Mouse (Mus musculus) hindbrain, embryonic 15.5 days (tissue): ENCODE results near the gene Rbfox1. TPM values are rescaled to one million over a fixed set of nuclear protein-coding genes. Genes with fewer than 3 reads are reported as not detected.

Experiments used
- ATAC-seq: fragments of 200-750 bp; cut with Nextera tagmentation; 2 replicates; pipeline ENCODE4 v1.8.0; 2017; ENCODE audit warnings: low read depth, moderate number of reproducible peaks, moderate TSS enrichment; ENCODE audit not compliant: low FRiP score
- H3K27ac ChIP-seq: fragments of 300-500 bp; sonication (generic); replicated peaks from 2 replicates; pipeline ENCODE4 v1.5.1; 2015; ENCODE audit warnings: mild to moderate bottlenecking, inconsistent platforms
- H3K27me3 ChIP-seq: fragments of 300-500 bp; sonication (generic); 2 replicates; pipeline ENCODE4 v1.6.1; 2015; ENCODE audit warnings: control low read depth, inconsistent platforms
- H3K36me3 ChIP-seq: fragments of 300-500 bp; sonication (generic); 2 replicates; pipeline ENCODE4 v1.6.1; 2015; ENCODE audit warnings: control low read depth, inconsistent platforms
- H3K4me1 ChIP-seq: fragments of 300-500 bp; sonication (generic); replicated peaks from 2 replicates; pipeline ENCODE4 v1.6.1; 2015; ENCODE audit warnings: control low read depth, inconsistent platforms
- H3K4me2 ChIP-seq: fragments of 300-500 bp; sonication (generic); 2 replicates; pipeline ENCODE4 v1.6.1; 2015; ENCODE audit warnings: moderate library complexity, mild to moderate bottlenecking, inconsistent platforms
- H3K4me3 ChIP-seq: fragments of 300-500 bp; sonication (generic); 2 replicates; pipeline ENCODE4 v1.5.1; 2015; ENCODE audit warnings: mild to moderate bottlenecking, inconsistent platforms
- H3K9ac ChIP-seq: fragments of 300-500 bp; sonication (generic); 2 replicates; pipeline ENCODE4 v1.6.1; 2015; ENCODE audit warnings: inconsistent platforms
- H3K9me3 ChIP-seq: fragments of 300-500 bp; sonication (generic); 2 replicates; pipeline ENCODE4 v1.6.1; 2016; ENCODE audit warnings: control low read depth, inconsistent platforms
- WGBS: fragments of 180-500 bp; shearing (Covaris S2); methylation state at CpG from one replicate; pipeline ENCODE4 v1.1.7; 2015; 5-methylcytosine and 5-hydroxymethylcytosine counted together
- polyA plus RNA-seq: library from polyadenylated mRNA; unstranded; fragments of >200 nt; fragmentation: Nextera tagmentation; extraction: Ambion mirVana; gene quantifications from 2 replicates; pipeline ENCODE4 v1.2.1, GENCODE M21; 2015

Rbfox1 gene
- polyA plus RNA-seq, 1 experiment from 2014 or later, result 254 TPM

DNA sequence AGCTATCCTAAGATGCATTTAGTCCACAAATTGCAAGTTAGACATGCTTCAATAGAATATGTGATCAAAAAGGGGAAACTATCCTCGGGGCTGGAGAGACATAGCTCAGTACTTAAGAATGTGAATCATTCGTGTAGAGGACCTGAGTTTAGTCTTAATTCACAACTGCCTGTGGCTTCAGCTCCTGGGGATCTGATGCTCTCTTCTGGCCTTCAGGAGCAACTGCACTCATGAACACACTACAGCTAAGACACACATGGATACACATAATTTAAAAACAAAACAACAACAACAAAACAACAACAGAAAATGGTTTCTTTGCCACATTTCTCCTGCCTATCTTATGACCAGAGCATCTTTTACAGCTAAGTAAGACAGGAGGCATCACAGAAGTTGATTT is 448.1 kb downstream of the Rbfox1 start:
- no peaks in the 10 kb centered on the region for H3K36me3 ChIP-seq

DNA sequence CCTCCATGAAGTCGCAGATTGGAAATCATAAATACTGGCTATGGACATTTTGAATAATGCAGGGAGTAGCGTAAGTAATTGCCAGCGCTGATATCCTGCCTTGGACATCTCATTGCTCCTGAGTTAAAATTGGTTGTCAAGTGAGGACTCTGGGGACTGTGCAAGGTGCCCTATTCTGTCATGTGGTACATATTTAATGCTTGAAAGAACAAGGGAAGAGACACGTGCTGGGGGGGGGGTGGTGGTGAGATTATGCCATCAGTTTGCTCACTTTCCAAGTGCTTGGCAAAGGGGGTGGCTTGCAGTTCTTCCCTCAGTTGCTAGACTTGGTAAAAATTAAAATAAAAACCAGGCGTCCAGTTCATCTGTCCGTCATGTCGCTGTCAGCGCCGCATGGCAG is 462.9 kb downstream of the Rbfox1 start:
- H3K9ac ChIP-seq, result peak overlapping the region; percentile 49
- peaks cover 28% of the 10 kb centered on the region for H3K4me1 ChIP-seq
- peak overlapping the region; percentile 49 for H3K4me3 ChIP-seq
- no peaks in the 10 kb centered on the region for H3K9me3 ChIP-seq
- no peaks in the 10 kb centered on the region for H3K36me3 ChIP-seq
- peak; percentile 23; the same call in 1 of the 2 replicates for ATAC-seq
- H3K27ac ChIP-seq, result peak overlapping the region; percentile 81
- peak overlapping the region; percentile 73 for H3K4me2 ChIP-seq
- no peaks in the 10 kb centered on the region for H3K27me3 ChIP-seq
- WGBS, result 16% methylated on average over 9 of the region's 9 CpGs

More for the DNA sequence above, 448.1 kb downstream of the Rbfox1 start:
- no peak overlapping the region for H3K4me3 ChIP-seq
- ATAC-seq, result no peak
- H3K9ac ChIP-seq, result no peak overlapping the region
- no peak overlapping the region for H3K4me2 ChIP-seq
- no peaks in the 10 kb centered on the region for H3K4me1 ChIP-seq
- no peak overlapping the region for H3K27ac ChIP-seq
- H3K9me3 ChIP-seq, result no peaks in the 10 kb centered on the region
- WGBS, result 67% methylated on average over 2 of the region's 2 CpGs
- H3K27me3 ChIP-seq, result no peaks in the 10 kb centered on the region; the same call in 1 of the 2 replicates

DNA sequence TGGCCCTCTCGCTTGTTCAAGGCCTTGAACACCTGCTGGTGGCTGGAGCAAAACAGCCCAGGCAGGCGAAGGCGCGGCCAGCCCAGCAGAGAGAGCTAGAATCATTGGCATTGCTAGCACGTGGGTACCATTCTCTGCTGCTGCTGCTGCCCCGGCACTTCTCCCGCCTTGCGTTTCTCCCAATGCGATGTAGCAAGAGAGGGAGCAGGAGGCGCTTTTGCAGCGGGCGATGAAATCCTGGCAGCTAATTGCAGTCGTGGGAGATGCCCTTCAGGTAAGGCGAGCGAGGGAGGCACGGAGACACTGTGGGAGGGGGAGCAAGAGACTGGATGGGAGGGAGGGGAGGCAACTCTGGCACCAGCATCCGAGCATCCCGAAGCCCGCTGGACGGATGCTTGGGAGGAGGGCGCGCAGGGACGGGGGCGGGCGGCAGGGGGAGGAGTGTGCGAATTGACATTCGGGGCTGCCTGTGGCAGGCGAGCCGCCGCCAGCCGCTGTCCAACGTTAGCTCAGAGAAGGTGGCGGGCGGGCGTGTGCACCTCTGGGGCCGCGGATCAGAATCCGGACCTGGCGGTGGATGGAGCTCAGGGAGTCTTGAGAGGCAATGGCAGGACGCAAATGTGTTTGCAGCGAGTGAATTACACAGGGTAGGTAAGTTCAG is 463.6 kb downstream of the Rbfox1 start:
- peak overlapping the region; percentile 49 for H3K9ac ChIP-seq

DNA sequence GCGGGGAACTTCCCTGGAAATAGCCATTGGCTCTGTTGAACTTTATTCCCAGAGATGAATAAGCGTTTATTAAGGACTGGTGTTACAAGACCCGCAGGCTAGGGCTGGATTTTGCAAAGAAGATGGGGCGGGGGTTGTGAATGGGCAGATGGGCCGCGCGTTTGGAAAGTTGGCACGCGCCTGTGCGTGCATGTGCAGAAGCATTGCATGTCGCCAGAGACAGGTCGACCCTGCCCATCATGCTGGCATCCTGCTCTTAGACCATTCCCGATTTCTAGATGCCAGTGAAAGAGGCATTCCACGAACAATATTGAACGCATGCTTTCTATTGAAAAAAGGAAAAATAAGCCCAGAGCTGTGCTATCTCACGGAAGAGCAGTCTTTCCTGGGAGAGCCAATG is 464.2 kb downstream of the Rbfox1 start:
- H3K9ac ChIP-seq, result peak overlapping the region; percentile 49
- ATAC-seq, result 0 out of 2 replicates have a peak, but pooled peaks have one; percentile 38
- H3K36me3 ChIP-seq, result no peaks in the 10 kb centered on the region
- H3K9me3 ChIP-seq, result no peaks in the 10 kb centered on the region
- no peaks in the 10 kb centered on the region for H3K27me3 ChIP-seq
- WGBS, result 14% methylated on average over 16 of the region's 16 CpGs
- peak overlapping the region; percentile 81 for H3K27ac ChIP-seq
- H3K4me3 ChIP-seq, result peak overlapping the region; percentile 49
- peak overlapping the region; percentile 73 for H3K4me2 ChIP-seq
- peaks cover 28% of the 10 kb centered on the region for H3K4me1 ChIP-seq

More for the DNA sequence above, 463.6 kb downstream of the Rbfox1 start:
- no peaks in the 10 kb centered on the region for H3K27me3 ChIP-seq
- H3K9me3 ChIP-seq, result no peaks in the 10 kb centered on the region
- peak; percentile 93 for ATAC-seq
- peak overlapping the region; percentile 73 for H3K4me2 ChIP-seq
- H3K36me3 ChIP-seq, result no peaks in the 10 kb centered on the region
- peak overlapping the region; percentile 81 for H3K27ac ChIP-seq
- H3K4me1 ChIP-seq, result peaks cover 28% of the 10 kb centered on the region
- WGBS, result under 1% methylated on average over 41 of the region's 41 CpGs
- peak overlapping the region; percentile 49 for H3K4me3 ChIP-seq

DNA sequence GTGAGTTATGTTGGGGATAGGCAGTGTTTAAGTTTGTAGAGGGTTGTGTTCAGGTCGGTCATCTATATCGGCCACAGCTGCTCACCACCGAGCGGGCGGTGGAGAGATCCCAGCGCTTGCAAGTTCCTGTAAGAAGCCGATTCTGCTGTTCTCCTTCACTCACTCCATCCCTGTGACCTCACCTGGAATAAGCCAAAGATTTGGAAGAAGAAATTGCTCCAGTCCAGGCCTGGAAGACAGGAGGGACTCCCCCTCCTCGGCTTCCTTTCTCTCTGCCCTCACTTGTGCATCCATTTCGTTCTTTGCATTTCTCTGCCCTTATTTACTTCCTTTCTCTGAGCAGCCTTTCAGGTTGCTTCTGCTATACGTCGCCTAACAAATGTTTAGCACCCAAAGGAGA is 465.1 kb downstream of the Rbfox1 start:
- H3K27ac ChIP-seq, result no peak overlapping the region
- no peak for ATAC-seq
- H3K27me3 ChIP-seq, result no peaks in the 10 kb centered on the region
- peak overlapping the region; percentile 49 for H3K4me3 ChIP-seq
- peak overlapping the region; percentile 73 for H3K4me2 ChIP-seq
- WGBS, result 80% methylated on average over 11 of the region's 11 CpGs
- peak overlapping the region; percentile 4; the same call in 1 of the 2 replicates for H3K9ac ChIP-seq
- no peaks in the 10 kb centered on the region for H3K36me3 ChIP-seq
- H3K9me3 ChIP-seq, result no peaks in the 10 kb centered on the region
- peaks cover 28% of the 10 kb centered on the region for H3K4me1 ChIP-seq

DNA sequence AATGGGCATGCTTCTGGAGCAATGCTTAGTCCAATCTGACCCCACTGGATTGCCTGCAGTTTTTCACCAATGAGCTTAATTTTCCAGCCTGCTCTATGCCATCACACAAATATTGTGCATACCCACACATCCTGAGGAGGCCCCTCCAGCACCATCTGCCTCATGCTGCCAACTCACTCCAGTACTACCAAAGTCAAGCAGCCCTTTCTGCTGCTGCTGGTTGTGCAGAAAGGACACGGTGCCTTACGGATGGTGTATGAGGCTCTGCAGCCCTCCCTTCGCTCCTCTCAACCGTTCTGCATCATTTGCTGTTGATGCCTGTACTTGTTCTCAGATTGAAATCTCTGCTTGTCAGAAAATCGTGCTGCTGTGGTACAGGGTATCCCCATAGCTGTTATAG is 468.0 kb downstream of the Rbfox1 start:
- ATAC-seq, result no peak
- Histone ChIP-seq H3K9me3 (no peaks in the 10 kb centered on the region), H3K27me3 (no peaks in the 10 kb centered on the region), H3K4me1 (peaks cover 23% of the 10 kb centered on the region), H3K36me3 (no peaks in the 10 kb centered on the region), H3K9ac (no peak overlapping the region), H3K4me2 (no peak overlapping the region), H3K4me3 (no peak overlapping the region), H3K27ac (no peak overlapping the region)
- WGBS, result 71% methylated on average over 5 of the region's 5 CpGs

DNA sequence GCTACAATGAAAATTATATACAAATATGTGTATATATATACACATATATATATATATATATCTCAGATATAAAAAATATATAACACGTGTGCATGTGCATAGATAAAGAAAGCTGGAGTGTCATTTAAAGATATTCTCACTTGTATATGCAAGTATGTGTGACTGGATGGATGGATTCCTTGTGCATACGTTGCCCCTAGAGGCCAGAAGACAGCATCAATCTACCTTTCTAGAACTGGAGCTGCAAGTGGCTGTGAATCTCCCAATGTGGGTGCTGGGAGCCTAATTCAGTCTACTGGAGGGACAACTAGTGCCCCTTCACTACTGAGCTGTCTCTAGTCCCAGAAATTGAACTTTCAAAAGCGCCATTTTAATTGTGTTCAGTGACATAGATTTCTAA is 471.8 kb downstream of the Rbfox1 start:
- Histone ChIP-seq H3K4me2 (no peak overlapping the region), H3K27ac (no peak overlapping the region), H3K4me3 (no peak overlapping the region), H3K36me3 (no peaks in the 10 kb centered on the region), H3K9me3 (no peaks in the 10 kb centered on the region), H3K9ac (no peak overlapping the region), H3K27me3 (no peaks in the 10 kb centered on the region), H3K4me1 (no peaks in the 10 kb centered on the region)
- WGBS, result 76% methylated on average over 3 of the region's 3 CpGs
- ATAC-seq, result no peak

DNA sequence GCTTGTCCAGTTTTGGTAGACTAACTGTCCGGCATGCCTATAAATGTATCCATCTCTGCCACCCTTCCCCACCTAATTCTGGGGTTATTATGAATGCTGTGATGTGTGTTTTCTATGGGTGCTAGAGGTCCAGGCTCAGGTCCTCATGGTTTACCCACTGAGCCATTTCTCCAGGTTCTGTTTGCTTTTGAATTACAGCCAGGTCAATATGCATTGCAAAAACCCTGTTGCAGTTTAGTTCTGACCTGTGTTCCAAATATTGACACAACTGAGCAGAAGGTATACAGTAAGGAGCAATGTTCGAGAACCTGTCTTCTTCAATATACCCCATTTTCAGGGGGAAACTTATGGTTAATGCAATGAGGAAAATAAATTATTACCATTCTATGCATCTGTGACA is 480.6 kb downstream of the Rbfox1 start:
- no peaks in the 10 kb centered on the region for H3K27me3 ChIP-seq
- H3K27ac ChIP-seq, result no peak overlapping the region
- H3K9ac ChIP-seq, result no peak overlapping the region
- 86% methylated on average over 2 of the region's 2 CpGs for WGBS
- no peaks in the 10 kb centered on the region for H3K4me1 ChIP-seq
- ATAC-seq, result no peak
- no peak overlapping the region for H3K4me3 ChIP-seq
- no peaks in the 10 kb centered on the region for H3K9me3 ChIP-seq
- no peaks in the 10 kb centered on the region for H3K36me3 ChIP-seq
- H3K4me2 ChIP-seq, result no peak overlapping the region

DNA sequence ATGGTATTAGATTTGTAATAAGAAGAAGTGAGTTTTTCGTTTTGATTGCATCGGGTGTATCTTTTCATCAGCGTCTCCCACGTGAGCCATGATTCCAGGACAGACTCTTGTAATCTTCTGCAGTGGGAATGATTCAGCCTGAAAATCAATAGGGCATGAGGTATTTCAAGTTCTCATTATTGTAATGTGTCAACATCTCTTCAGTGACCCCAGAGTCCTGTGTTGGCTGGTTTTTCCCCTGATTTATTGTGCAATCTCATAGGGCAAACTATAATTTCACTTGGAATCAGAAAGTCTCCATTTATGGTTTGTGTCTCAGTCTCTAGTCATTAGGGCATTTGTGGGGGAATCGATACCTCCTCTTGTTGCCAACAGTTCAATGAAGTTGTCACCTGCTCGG is 481.5 kb downstream of the Rbfox1 start:
- H3K36me3 ChIP-seq, result no peaks in the 10 kb centered on the region
- WGBS, result 78% methylated on average over 6 of the region's 6 CpGs

DNA sequence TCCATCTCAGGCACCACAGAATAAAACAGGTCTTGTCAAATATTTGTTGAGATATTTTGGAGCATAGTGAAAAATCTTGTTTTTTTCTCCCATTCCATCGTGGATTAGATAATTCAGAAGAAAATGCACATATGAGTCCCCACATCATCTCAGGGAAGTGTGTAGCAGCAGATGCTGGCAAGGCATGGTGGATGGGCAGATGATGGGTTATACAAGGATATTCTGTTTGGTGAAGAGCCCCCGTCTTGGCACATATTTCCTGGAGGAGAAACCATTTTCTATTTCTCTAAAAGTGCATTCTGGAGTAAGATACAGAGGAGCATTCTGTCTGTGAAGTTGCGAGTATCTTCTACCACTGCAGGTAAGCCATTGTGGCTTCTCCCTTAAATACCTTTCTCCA is 495.8 kb downstream of the Rbfox1 start:
- H3K27me3 ChIP-seq, result no peaks in the 10 kb centered on the region
- no peak overlapping the region for H3K4me3 ChIP-seq
- H3K4me1 ChIP-seq, result peaks cover 7% of the 10 kb centered on the region
- no peaks in the 10 kb centered on the region for H3K9me3 ChIP-seq
- no peak for ATAC-seq
- H3K4me2 ChIP-seq, result no peak overlapping the region
- H3K9ac ChIP-seq, result no peak overlapping the region
- no peak overlapping the region for H3K27ac ChIP-seq
- WGBS, result 91% methylated on average over 3 of the region's 3 CpGs
- no peaks in the 10 kb centered on the region for H3K36me3 ChIP-seq

More for the DNA sequence above, 481.5 kb downstream of the Rbfox1 start:
- no peak for ATAC-seq
- H3K27ac ChIP-seq, result no peak overlapping the region
- H3K4me2 ChIP-seq, result no peak overlapping the region
- no peaks in the 10 kb centered on the region for H3K4me1 ChIP-seq
- no peak overlapping the region for H3K9ac ChIP-seq
- no peaks in the 10 kb centered on the region for H3K9me3 ChIP-seq
- no peak overlapping the region for H3K4me3 ChIP-seq
- H3K27me3 ChIP-seq, result no peaks in the 10 kb centered on the region

DNA sequence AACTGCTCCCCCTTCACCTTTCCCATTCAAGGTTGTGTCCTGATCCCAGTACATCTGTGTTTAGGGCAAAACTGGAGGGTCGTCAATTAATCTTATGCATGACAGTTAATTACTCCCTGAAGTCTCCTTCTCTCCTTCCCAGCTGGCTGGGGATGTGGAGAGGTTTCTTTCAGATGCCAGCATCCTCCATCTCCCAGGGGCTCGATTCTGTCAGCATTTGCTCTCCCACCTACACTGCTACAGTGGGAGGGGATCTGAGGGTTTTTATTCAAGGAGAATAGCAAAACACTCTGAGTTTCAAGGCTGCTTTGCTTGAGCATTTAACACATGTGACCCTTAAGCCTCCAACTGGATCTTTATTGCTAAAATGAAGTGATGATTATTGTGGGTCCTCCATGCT is 496.4 kb downstream of the Rbfox1 start:
- Histone ChIP-seq H3K4me3 (no peak overlapping the region), H3K4me2 (no peak overlapping the region), H3K9me3 (no peaks in the 10 kb centered on the region), H3K4me1 (peaks cover 7% of the 10 kb centered on the region), H3K9ac (no peak overlapping the region), H3K27ac (peak overlapping the region; percentile 43; the same call in 1 of the 2 replicates), H3K36me3 (no peaks in the 10 kb centered on the region), H3K27me3 (no peaks in the 10 kb centered on the region)
- 50% methylated on average over 2 of the region's 2 CpGs for WGBS
- no peak for ATAC-seq

DNA sequence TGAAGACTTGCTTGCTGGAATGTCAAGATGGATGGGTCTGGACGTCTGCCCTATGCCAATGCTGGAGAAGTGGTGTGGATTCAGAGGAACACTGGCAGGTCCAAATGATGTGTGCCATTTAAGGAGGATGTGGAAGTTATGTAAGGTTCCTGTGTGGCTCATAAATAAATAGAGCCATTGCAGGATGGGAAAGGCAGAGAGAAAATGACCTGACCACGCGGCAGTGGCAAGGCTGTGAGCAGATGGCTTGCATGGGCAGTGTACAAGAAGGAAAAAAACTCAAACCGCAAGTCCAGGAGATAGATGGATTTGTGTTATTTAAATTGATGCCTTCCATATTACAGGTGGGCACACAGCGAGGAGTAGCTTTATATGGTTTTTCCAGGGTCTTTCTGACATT is 497.6 kb downstream of the Rbfox1 start:
- Histone ChIP-seq H3K4me3 (no peak overlapping the region), H3K36me3 (no peaks in the 10 kb centered on the region), H3K9ac (no peak overlapping the region), H3K4me1 (peaks cover 7% of the 10 kb centered on the region), H3K27me3 (no peaks in the 10 kb centered on the region), H3K9me3 (no peaks in the 10 kb centered on the region), H3K4me2 (no peak overlapping the region), H3K27ac (no peak overlapping the region)
- ATAC-seq, result no peak
- 87% methylated on average over 5 of the region's 5 CpGs for WGBS
